Mouse (Mus musculus) testis, adult 2 months (tissue): Measurements from ENCODE around the gene Tsx.

Experiments
- CTCF ChIP-seq: fragments of 200-500 bp; IDR thresholded peaks from 2 replicates; pipeline ENCODE4 v1.5.1; 2012; ENCODE audit warnings: low read depth, mild to moderate bottlenecking, inconsistent platforms, low read length, moderate library complexity; ENCODE audit not compliant: control insufficient read depth, insufficient read depth, insufficient replicate concordance
- POLR2A ChIP-seq: fragments of 200-500 bp; IDR thresholded peaks from 2 replicates; pipeline ENCODE4 v1.6.1; 2012; ENCODE audit warnings: low read depth, mild to moderate bottlenecking, inconsistent platforms, low read length, moderate library complexity; ENCODE audit not compliant: control insufficient read depth

DNA sequence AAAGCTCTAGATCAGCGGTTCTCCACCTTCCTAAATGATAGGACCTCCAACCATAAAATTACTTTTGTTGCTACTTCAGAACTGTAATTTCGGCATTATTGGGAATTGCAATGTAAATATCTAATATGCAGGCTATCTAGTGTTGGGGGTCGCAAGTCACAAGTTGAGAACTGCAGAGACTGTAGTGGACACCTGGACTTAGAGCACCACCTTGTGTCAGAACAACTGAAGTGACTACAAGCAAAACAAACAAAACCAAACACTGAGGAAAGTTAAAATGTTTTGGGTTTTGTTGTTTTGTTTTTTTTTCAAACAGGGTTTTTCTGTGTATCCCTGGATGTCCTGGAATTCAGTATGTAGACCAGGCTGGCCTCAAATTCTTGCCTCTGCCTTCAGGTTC lies 29.7 kb upstream of the Tsx start:
- no peak for TF ChIP-seq CTCF
- TF ChIP-seq POLR2A, result no peak
